Mouse (Mus musculus): Measurements from ENCODE around the gene Atp2b2. TPM values are rescaled to one million over a fixed set of nuclear protein-coding genes. Genes with fewer than 3 reads are reported as not detected.

Gene Atp2b2
- polyA plus RNA-seq, 1 experiment from 2014 or later: 0.14 TPM

DNA sequence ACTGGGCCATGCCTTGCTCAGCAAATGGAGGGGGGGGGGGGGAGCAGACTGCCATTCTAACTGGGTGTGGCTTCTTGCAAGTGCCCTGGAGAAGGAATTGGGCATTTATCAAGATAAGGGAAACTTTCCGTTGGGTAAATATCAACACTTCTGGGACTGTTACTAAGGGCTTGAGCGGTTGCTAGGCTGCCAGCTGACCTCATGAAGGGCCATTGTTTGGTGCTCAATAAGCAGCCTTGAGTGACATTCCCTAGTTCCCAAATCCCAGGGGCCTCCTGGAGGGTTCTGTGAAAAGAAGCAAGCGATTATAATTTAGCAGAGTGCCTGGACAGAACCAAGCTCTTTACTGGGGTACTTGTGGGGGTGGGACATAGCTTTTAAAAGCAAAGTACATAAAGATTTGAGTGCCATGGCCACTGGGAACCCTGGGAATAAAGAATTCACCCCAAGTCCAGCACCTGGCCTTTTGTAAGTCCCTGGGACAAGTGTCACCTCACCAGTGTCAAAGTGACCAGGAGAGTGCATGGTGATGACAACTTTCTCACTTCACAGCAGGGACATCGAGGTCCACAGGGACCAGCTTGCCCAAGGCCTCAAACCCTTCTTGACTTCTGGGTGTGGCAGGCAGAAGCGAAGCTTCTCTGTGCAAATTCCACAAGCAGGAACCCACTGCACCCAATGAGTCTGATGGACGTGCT is 105.5 kb downstream of the Atp2b2 start:
- Histone ChIP-seq H3K4me2 (no peak overlapping the region), H3K27me3 (no peaks in the 10 kb centered on the region), H3K4me1 (no peaks in the 10 kb centered on the region; the same call in 1 of the 2 replicates), H3K4me3 (no peak overlapping the region), H3K27ac (0 out of 2 replicates have a peak overlapping the region, but pooled peaks have one; percentile 15), H3K9me3 (no peaks in the 10 kb centered on the region), H3K9ac (no peak overlapping the region), H3K36me3 (no peaks in the 10 kb centered on the region)
- ATAC-seq (ENCODE audit: borderline replicate concordance, extremely low read depth, low FRiP score, low TSS enrichment): no peak
- WGBS: 31% methylated on average over 6 of the region's 6 CpGs

DNA sequence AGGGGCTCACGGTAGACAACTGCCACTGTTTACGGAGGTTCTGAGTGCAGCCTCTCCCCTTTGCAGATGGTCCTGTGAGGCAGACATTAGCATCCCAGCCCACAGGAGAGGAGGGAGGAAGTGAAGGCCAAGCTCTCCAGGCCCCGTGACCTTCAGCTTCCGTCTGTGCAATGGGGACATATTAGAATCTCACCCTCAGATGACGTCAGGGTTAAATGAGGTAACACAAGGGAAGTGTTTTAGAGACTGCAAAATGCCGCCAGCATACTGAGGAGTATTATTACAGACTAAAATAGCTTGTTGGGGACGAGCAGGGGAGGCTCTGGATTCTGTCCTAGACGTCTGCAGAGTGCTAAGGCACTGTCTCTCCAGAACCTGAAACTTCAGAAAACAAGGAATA is 106.3 kb downstream of the Atp2b2 start:
- Histone ChIP-seq H3K4me3 (no peak overlapping the region), H3K9me3 (no peaks in the 10 kb centered on the region), H3K4me2 (no peak overlapping the region), H3K36me3 (no peaks in the 10 kb centered on the region), H3K27me3 (no peaks in the 10 kb centered on the region), H3K27ac (no peak overlapping the region), H3K4me1 (no peaks in the 10 kb centered on the region; the same call in 1 of the 2 replicates), H3K9ac (no peak overlapping the region)
- 50% methylated on average over 8 of the region's 8 CpGs for WGBS
- ATAC-seq (ENCODE audit: borderline replicate concordance, extremely low read depth, low FRiP score, low TSS enrichment): no peak

DNA sequence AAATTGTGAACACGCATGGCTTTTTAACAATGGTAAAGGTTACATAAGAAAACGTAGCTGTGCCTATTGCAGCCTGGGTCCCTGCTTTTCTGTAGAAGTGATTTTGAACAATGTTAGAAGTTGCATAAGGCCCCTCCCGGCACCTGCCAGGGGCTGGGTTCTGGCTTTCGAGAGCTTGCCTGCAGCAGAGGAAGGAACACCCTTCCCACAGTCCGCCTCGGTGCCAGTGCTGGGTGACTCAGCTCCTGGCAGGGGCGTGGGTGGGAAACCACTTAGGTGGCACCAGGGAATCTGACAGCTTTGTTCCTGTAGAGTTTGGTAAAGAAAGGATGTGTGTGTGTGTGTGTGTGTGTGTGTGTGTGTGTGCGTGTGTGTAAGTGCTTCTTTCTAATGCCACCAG is 107.7 kb downstream of the Atp2b2 start:
- H3K4me2 ChIP-seq: no peak overlapping the region
- no peak overlapping the region for H3K27ac ChIP-seq
- no peak overlapping the region for H3K9ac ChIP-seq
- H3K9me3 ChIP-seq: no peaks in the 10 kb centered on the region
- H3K27me3 ChIP-seq: no peaks in the 10 kb centered on the region
- ATAC-seq (ENCODE audit: borderline replicate concordance, extremely low read depth, low FRiP score, low TSS enrichment): no peak
- WGBS: 56% methylated on average over 8 of the region's 8 CpGs
- H3K4me1 ChIP-seq: no peaks in the 10 kb centered on the region; the same call in 1 of the 2 replicates
- no peaks in the 10 kb centered on the region for H3K36me3 ChIP-seq
- H3K4me3 ChIP-seq: no peak overlapping the region

- no peak for ATAC-seq (ENCODE audit: borderline replicate concordance, extremely low read depth, low FRiP score, low TSS enrichment)
Measured at GRCm38 (mm10) chr6:113933261-113934151, 108.9 kb downstream of the Atp2b2 start.

DNA sequence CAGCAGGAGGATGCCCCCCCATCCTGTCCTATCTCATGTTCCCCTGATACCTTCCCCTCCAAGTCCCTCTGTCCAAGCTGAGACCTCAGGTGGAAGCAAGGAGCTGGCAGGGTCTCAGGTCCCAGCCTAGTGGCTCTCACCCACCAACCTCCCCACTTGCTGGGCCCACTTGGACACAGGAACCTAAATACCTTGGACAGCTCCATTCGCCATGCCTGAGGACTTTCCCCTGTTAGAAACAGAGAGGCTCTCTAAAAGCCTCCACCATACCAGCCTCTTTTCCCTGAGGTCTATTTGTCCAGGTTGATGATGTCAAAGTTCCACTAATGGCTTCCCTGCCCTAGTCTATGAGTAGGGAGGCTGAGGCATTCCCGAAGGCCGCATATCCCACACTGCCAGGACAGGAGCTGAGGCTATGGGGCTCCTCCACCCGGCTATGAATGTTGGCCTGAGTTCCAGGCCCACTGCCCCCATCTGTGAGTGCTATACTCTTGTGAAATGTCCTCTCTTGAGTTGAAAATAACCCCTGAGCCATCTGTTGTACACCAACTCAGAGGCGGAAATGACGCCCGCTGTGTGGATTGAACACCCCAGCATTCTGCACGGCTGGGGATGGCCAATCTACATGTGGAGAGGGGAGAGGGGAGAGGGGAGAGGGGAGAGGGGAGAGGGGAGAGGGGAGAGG is 113.1 kb downstream of the Atp2b2 start:
- 76% methylated on average over 8 of the region's 8 CpGs for WGBS

More at GRCm38 (mm10) chr6:113933261-113934151, 108.9 kb downstream of the Atp2b2 start:
- H3K9me3 ChIP-seq: no peaks in the 10 kb centered on the region
- H3K27ac ChIP-seq: no peak overlapping the region
- H3K9ac ChIP-seq: no peak overlapping the region
- H3K27me3 ChIP-seq: no peaks in the 10 kb centered on the region
- H3K4me3 ChIP-seq: no peak overlapping the region
- H3K36me3 ChIP-seq: no peaks in the 10 kb centered on the region
- H3K4me1 ChIP-seq: no peaks in the 10 kb centered on the region; the same call in 1 of the 2 replicates
- 69% methylated on average over 14 of the region's 14 CpGs for WGBS
- H3K4me2 ChIP-seq: no peak overlapping the region

GRCm38 (mm10) chr6:113923249-113923648 is 119.2 kb downstream of the Atp2b2 start:
- H3K4me3 ChIP-seq: no peak overlapping the region
- 80% methylated on average over 4 of the region's 4 CpGs for WGBS

More for the DNA sequence above, 113.1 kb downstream of the Atp2b2 start:
- no peaks in the 10 kb centered on the region for H3K27me3 ChIP-seq
- H3K9me3 ChIP-seq: no peaks in the 10 kb centered on the region
- no peaks in the 10 kb centered on the region for H3K36me3 ChIP-seq
- no peak for ATAC-seq (ENCODE audit: borderline replicate concordance, extremely low read depth, low FRiP score, low TSS enrichment)
- no peak overlapping the region for H3K4me3 ChIP-seq
- H3K9ac ChIP-seq: no peak overlapping the region
- no peaks in the 10 kb centered on the region for H3K4me1 ChIP-seq
- H3K27ac ChIP-seq: no peak overlapping the region
- H3K4me2 ChIP-seq: no peak overlapping the region

GRCm38 (mm10) chr6:113920466-113920865 is 121.9 kb downstream of the Atp2b2 start:
- no peaks in the 10 kb centered on the region for H3K9me3 ChIP-seq
- no peaks in the 10 kb centered on the region for H3K36me3 ChIP-seq
- H3K4me3 ChIP-seq: no peak overlapping the region
- H3K27ac ChIP-seq: no peak overlapping the region
- no peaks in the 10 kb centered on the region for H3K27me3 ChIP-seq
- no peak overlapping the region for H3K4me2 ChIP-seq
- WGBS: 56% methylated on average over 5 of the region's 5 CpGs
- ATAC-seq (ENCODE audit: borderline replicate concordance, extremely low read depth, low FRiP score, low TSS enrichment): no peak; the same call in 1 of the 2 replicates
- H3K4me1 ChIP-seq: no peaks in the 10 kb centered on the region
- H3K9ac ChIP-seq: no peak overlapping the region

More at GRCm38 (mm10) chr6:113923249-113923648, 119.2 kb downstream of the Atp2b2 start:
- H3K4me2 ChIP-seq: no peak overlapping the region
- no peak overlapping the region for H3K9ac ChIP-seq
- H3K9me3 ChIP-seq: no peaks in the 10 kb centered on the region
- no peaks in the 10 kb centered on the region for H3K27me3 ChIP-seq
- no peak for ATAC-seq (ENCODE audit: borderline replicate concordance, extremely low read depth, low FRiP score, low TSS enrichment)
- H3K4me1 ChIP-seq: no peaks in the 10 kb centered on the region
- no peaks in the 10 kb centered on the region for H3K36me3 ChIP-seq
- H3K27ac ChIP-seq: no peak overlapping the region

DNA sequence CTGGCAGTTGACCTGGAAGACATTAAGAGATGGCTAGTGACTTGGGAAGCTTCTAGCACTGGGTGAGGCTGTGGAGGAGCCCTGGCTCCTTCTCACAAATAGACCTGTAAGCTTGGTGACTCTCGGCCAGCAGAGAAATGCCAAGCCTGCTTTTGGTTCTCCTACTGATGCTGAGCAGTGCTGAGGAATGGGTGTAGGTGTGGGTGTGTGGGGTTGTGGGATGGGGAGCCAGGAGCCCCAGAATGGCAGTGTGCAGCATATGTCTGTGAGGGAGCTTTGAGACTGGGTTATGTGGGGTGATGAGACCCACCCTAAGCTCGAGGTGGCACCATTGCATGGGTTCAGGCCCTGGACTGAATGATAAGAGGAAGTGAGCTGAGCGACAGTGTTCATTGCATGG is 129.7 kb downstream of the Atp2b2 start:
- H3K9ac ChIP-seq: no peak overlapping the region
- 68% methylated on average over 3 of the region's 3 CpGs for WGBS
- H3K4me2 ChIP-seq: no peak overlapping the region
- no peak for ATAC-seq (ENCODE audit: borderline replicate concordance, extremely low read depth, low FRiP score, low TSS enrichment)
- H3K9me3 ChIP-seq: no peaks in the 10 kb centered on the region
- H3K4me1 ChIP-seq: no peaks in the 10 kb centered on the region
- H3K27me3 ChIP-seq: no peaks in the 10 kb centered on the region
- H3K36me3 ChIP-seq: no peaks in the 10 kb centered on the region
- H3K4me3 ChIP-seq: no peak overlapping the region
- H3K27ac ChIP-seq: no peak overlapping the region

DNA sequence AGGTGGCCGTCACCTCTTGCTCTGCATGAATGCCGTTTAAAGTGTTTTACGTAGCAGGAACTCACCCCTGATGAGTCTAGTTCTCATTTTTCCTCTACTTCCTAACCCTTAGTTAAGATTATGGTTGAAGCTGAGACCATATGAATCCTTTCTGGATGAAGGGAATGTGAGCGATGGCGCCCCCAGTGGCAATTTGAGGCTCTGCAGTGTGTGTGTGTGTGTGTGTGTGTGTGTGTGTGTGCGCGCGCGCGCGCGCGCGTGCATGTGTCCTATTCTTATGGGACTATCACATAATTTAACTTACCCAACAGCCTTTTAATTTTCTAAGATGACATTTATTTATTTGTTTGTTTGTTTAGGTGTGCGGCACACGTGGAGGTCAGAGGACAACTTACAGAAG is 131.3 kb downstream of the Atp2b2 start:
- WGBS: 69% methylated on average over 16 of the region's 16 CpGs
- no peak for ATAC-seq (ENCODE audit: borderline replicate concordance, extremely low read depth, low FRiP score, low TSS enrichment)
- H3K36me3 ChIP-seq: no peaks in the 10 kb centered on the region

DNA sequence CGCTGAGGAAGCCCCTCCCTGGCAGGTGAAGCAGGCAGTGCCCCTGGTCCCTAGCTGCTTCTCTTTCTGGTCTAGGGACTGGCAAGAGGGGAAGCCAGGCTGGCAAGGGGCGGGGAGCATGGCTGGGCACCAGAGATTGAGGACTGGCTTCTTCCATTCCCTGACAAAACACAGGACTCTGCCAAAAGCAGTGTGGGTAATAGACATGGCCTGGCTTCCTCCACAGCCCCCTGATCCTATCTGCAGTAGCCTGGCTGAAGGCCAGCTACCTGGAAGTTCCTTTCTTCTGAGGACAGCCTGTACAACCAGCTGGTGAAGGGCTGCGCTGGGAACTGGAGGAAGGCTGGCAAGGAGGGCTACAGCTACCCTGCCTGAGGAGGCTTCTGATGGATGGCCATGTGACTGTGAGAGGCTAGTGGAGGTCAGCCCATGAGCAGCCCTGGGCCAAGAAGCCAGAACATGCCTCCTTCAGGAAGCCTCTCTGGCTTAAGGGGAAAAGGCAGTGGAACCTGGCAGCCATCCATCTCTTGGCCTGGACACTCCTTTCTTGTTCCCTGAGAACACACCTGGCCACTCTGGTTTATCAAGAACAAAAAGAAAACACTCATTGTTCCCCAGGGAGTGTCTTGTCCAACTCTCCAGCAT is 131.9 kb downstream of the Atp2b2 start:
- no peak overlapping the region for H3K4me2 ChIP-seq
- WGBS: 84% methylated on average over 3 of the region's 3 CpGs
- H3K9ac ChIP-seq: no peak overlapping the region
- no peak overlapping the region for H3K27ac ChIP-seq
- H3K4me3 ChIP-seq: no peak overlapping the region
- H3K27me3 ChIP-seq: no peaks in the 10 kb centered on the region
- H3K4me1 ChIP-seq: no peaks in the 10 kb centered on the region
- 0 out of 2 replicates have a peak, but pooled peaks have one; percentile 21 for ATAC-seq (ENCODE audit: borderline replicate concordance, extremely low read depth, low FRiP score, low TSS enrichment)
- H3K9me3 ChIP-seq: no peaks in the 10 kb centered on the region
- no peaks in the 10 kb centered on the region for H3K36me3 ChIP-seq

More for the DNA sequence above, 131.3 kb downstream of the Atp2b2 start:
- Histone ChIP-seq H3K4me1 (no peaks in the 10 kb centered on the region), H3K27me3 (no peaks in the 10 kb centered on the region), H3K4me2 (no peak overlapping the region), H3K27ac (no peak overlapping the region), H3K9me3 (no peaks in the 10 kb centered on the region), H3K9ac (no peak overlapping the region), H3K4me3 (no peak overlapping the region)

GRCm38 (mm10) chr6:113909836-113910235 is 132.6 kb downstream of the Atp2b2 start:
- Histone ChIP-seq H3K9me3 (no peaks in the 10 kb centered on the region), H3K36me3 (no peaks in the 10 kb centered on the region), H3K4me1 (no peaks in the 10 kb centered on the region), H3K9ac (no peak overlapping the region), H3K27me3 (no peaks in the 10 kb centered on the region), H3K27ac (no peak overlapping the region), H3K4me3 (no peak overlapping the region), H3K4me2 (no peak overlapping the region)
- ATAC-seq (ENCODE audit: borderline replicate concordance, extremely low read depth, low FRiP score, low TSS enrichment): no peak
- 61% methylated on average over 5 of the region's 5 CpGs for whole genome bisulfite sequencing
